Mouse (Mus musculus) lung, postnatal 4 days (tissue): ENCODE measurements around the gene Abcf1.

Experiments used
- DNase-seq, 2 experiments: peaks; one replicate each; pipeline ENCODE4 v3.0.0; 2021

Gene Abcf1

DNA sequence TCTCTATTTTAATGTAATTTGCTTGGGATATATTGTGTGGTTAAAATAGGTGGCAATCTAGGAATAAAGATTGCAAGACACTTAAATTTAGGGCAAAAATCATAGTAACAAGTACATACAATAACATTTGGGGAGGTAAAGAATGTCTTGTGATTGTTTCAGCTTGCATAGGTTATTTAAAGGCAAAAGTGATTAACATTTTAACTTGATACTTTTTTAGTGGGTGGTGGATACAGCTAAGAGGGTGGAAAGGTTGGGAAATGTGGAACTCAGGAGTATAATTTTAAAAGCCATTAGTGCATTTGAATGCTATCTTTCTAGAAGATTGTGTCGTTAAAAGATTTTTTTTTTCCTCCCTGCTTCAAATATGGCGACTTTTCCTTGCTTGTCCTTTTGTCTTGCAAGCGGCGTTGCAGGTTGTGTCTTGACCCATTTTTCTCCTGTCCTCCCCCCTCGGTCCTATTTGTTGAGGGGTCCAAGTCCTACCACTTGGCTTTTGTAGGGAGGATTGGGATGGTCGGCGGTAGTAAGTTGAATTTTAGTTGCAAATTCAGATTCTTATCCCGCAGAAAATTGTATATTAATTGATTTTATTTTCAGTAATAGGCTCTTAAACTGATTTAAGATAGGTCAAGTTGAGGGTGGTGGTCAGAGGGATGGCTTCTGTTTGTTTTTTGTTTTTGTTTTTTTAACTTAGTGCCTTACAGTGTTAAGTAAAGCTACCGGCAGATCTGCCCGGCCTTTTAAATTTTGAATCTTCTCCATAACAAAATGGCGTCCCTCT lies 51.1 kb downstream of the Abcf1 start:
- peak; percentile 53 to 67 for DNase-seq

DNA sequence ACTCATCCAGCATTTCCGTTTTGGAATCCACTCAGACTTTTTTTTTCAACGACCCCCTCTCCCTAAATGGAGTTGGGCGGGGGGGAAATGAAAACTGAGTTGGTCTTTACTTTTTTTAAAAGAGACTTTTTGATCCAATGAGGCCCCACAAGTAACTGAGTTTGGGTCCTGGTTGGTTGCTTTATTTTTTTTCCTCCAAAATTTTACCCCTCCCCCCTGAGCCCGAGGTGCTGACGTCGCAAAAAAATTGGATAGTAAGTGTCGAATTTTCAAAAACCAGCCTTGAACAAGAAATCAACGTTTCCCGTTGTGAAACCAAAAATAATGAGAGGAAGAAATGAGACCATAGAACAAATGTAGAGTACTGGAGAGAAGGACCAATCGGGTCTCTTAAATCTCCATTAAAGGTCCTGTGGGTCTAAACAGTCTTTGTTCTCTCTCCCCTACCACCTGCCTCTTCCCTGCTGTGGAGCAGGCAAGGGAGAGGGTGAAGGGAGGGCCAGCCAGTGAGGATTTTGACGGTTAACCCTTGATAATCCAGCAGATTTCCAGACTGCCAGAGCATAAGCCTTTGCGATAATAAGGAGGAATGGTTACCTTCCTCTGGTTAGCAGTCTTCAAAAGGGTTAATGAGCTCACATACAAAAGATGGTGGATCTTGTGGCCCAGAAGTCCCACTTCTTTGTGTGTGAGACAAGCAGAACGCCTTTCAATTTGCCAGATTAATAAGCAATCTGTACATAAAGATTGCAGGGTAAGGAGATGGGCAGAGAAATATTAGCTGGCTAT lies 51.9 kb downstream of the Abcf1 start:
- DNase-seq: peak; percentile 56 to 62

- DNase-seq: no peak
Measured at GRCm38 (mm10) chr17:35917143-35917462, 52.5 kb downstream of the Abcf1 start.

DNA sequence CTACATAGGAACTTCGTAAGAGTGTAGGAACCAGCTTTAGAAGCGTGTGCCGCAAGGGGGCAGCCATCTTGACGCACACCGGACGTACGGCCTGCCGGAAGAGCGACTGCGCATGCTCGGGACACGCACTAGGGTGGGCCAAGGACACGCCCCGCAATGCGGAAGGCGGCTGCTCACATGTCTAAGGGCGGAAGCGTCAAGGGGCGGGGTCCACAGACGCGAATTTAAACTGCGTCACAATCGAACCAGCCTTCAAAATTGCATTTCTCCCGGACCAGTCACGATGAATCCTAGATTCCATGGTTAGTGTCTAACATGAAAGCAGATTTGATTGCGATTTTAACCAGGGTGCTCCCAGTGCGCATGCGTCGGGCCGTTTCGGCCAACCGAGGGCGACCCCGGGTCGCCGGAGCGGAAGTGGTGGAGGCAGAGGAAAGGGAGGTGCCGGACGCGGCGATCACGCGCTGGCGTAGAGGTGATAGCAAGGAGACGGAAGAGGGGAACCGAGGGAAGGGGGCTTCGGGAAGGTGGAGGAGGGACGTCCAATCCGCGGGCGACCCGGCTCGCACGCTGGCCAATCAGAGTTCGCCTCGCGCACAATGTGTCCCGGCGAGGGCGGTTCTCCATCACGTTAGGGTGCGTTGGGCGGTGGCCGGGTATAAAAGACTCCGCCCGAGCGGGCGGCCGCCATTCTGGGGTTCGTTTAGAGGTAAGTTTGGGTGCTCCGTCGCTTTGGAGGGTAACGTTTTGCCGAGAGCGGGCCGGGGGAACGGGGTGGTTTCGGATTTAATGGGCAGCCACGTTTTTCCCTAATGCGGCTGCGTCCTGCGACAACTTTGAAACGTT lies 53.0 kb downstream of the Abcf1 start, which contains the start of the genes Mrps18b and Ppp1r10:
Gene Mrps18b (minus strand): TSS at position 93 of the 846 bp plus-strand sequence.
Gene Ppp1r10 (plus strand): TSS at position 138 of the 846 bp plus-strand sequence.
- peak; percentile 99 to 100 for DNase-seq

GRCm38 (mm10) chr17:35915538-35916296 lies 53.8 kb downstream of the Abcf1 start:
- no peak for DNase-seq

DNA sequence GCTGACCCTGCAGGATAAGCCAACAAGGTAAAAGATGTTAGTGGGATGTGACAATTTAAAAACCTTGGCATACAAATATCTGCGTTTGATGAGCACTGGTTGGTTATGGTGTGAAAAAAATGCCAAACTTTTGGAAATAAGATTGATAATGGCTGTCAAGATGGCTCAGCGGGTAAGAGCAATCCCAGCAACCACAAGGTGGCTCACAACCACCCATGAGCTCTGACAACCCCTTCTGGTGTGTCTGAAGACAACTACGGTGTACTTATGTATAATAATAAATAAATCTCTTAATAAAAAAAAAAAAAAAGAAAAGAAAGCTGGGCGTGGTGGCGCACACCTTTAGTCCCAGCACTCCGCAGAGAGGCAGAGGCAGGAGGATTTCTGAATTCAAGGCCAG lies 54.6 kb downstream of the Abcf1 start:
- no peak for DNase-seq

GRCm38 (mm10) chr17:35909919-35910369 lies 59.6 kb downstream of the Abcf1 start, which contains the start of gene Atat1:
Gene Atat1 (minus strand): TSS chr17:35910075.
- DNase-seq: peak; percentile 96 to 98

GRCm38 (mm10) chr17:35909186-35909918 lies 60.2 kb downstream of the Abcf1 start:
- DNase-seq: no peak

- DNase-seq: no peak
Measured at GRCm38 (mm10) chr17:35907609-35908008, 62.0 kb downstream of the Abcf1 start.
